Comparison of ENCODE assay signal across 21 mouse cellular contexts in the genomic region with DNA sequence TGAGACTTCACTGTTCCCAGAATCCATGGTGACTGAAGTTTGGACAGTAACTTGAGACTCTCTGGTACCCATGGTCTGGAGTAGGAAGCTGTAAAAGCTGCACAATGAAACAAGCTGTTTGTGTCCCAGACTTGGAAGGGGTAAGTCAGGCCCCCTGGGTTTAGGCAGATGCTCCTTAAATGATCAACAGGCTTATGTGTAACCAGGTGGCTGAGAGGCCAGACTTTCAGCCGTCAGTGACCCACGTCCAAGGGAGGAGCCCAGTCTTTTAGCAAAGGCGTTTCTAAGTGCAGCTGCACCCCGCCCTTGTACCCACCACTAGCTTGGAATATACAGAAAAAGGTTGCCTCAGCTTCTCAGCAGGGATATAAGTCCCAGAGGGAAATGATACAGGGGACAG. TPM values are rescaled to one million over a fixed set of nuclear protein-coding genes. Genes with fewer than 3 reads are reported as not detected.
DNase-seq lines count a peak whose midpoint lies in the region; ATAC-seq and TF ChIP-seq lines count a peak whose summit lies in the region.
"Had no signal": no experiment of that assay in that cellular context is flagged by ENCODE, and none has a peak within 500 bp of the region (broad histone marks: within the 10 kb centered on the region; RNA-seq: fewer than 3 reads in every experiment).

No protein-coding gene starts in this region.

- no peak for TF ChIP-seq CTCF in liver, postnatal 0 days (IDR thresholded peaks at IDR 0.05; ENCODE audit: low read depth)

- no peaks in the 10 kb centered on the region for H3K27me3 ChIP-seq in embryonic facial prominence, embryonic 15.5 days
- 0 out of 2 replicates have a peak, but pooled peaks cover 3% of the 10 kb centered on the region for H3K27me3 ChIP-seq in embryonic facial prominence, embryonic 10.5 days (replicated peaks; ENCODE audit: low read depth, poor library complexity, severe bottlenecking)
- no peaks in the 10 kb centered on the region for H3K27me3 ChIP-seq in kidney, embryonic 14.5 days (ENCODE audit: control insufficient read depth, insufficient read depth, low read length)
- H3K27me3 ChIP-seq in liver, postnatal 0 days (ENCODE audit: insufficient read depth, low read length), result no peaks in the 10 kb centered on the region
- peaks cover 10% of the 10 kb centered on the region for H3K27me3 ChIP-seq in liver, embryonic 12.5 days (replicated peaks)
- H3K27me3 ChIP-seq: CH12.LX; forebrain, embryonic 13.5 days; intestine, embryonic 15.5 days; Patski had no signal

- no peaks in the 10 kb centered on the region for H3K36me3 ChIP-seq in embryonic facial prominence, embryonic 15.5 days
- no peaks in the 10 kb centered on the region for H3K36me3 ChIP-seq in embryonic facial prominence, embryonic 10.5 days (replicated peaks)
- no peaks in the 10 kb centered on the region for H3K36me3 ChIP-seq in kidney, embryonic 14.5 days (ENCODE audit: control insufficient read depth, insufficient read depth, low read length)
- H3K36me3 ChIP-seq in liver, postnatal 0 days (replicated peaks; ENCODE audit: insufficient read depth, low read length), result no peaks in the 10 kb centered on the region
- H3K36me3 ChIP-seq in liver, embryonic 12.5 days, result no peaks in the 10 kb centered on the region
- H3K36me3 ChIP-seq: embryonic facial prominence, embryonic 12.5 days; intestine, embryonic 15.5 days had no signal

- WGBS in embryonic facial prominence, embryonic 15.5 days, result 41% methylated on average over 4 of the region's 4 CpGs
- WGBS in embryonic facial prominence, embryonic 10.5 days, result 50% methylated on average over 4 of the region's 4 CpGs
- 24% methylated on average over 4 of the region's 4 CpGs for WGBS in kidney, embryonic 14.5 days
- 61% methylated on average over 4 of the region's 4 CpGs for WGBS in liver, postnatal 0 days (ENCODE audit: insufficient replicate concordance)
- WGBS in liver, embryonic 12.5 days (ENCODE audit: insufficient replicate concordance), result 64% methylated on average over 4 of the region's 4 CpGs

- H3K9me3 ChIP-seq in embryonic facial prominence, embryonic 15.5 days (replicated peaks), result no peaks in the 10 kb centered on the region
- H3K9me3 ChIP-seq in embryonic facial prominence, embryonic 10.5 days, result no peaks in the 10 kb centered on the region
- H3K9me3 ChIP-seq in kidney, embryonic 14.5 days (ENCODE audit: control insufficient read depth, low read length), result no peaks in the 10 kb centered on the region
- H3K9me3 ChIP-seq in liver, postnatal 0 days (ENCODE audit: low read length), result no peaks in the 10 kb centered on the region
- H3K9me3 ChIP-seq in liver, embryonic 12.5 days (replicated peaks), result no peaks in the 10 kb centered on the region
- H3K9me3 ChIP-seq: embryonic facial prominence, embryonic 12.5 days; forebrain, embryonic 13.5 days; hindbrain, embryonic 10.5 days; intestine, embryonic 15.5 days had no signal

- H3K4me2 ChIP-seq in embryonic facial prominence, embryonic 15.5 days (replicated peaks), result no peak overlapping the region
- H3K4me2 ChIP-seq in kidney, embryonic 14.5 days (replicated peaks; ENCODE audit: low read depth, low read length), result no peak overlapping the region
- H3K4me2 ChIP-seq in liver, postnatal 0 days (ENCODE audit: low read depth, low read length), result no peak overlapping the region
- no peak overlapping the region for H3K4me2 ChIP-seq in liver, embryonic 12.5 days
- H3K4me2 ChIP-seq: embryonic facial prominence, embryonic 12.5 days; forebrain, embryonic 13.5 days; hindbrain, embryonic 14.5 days; intestine, embryonic 15.5 days had no signal

- peak overlapping the region; percentile 55; the same call in 1 of the 2 replicates for H3K27ac ChIP-seq in embryonic facial prominence, embryonic 15.5 days (replicated peaks)
- no peak overlapping the region for H3K27ac ChIP-seq in embryonic facial prominence, embryonic 10.5 days (replicated peaks)
- no peak overlapping the region for H3K27ac ChIP-seq in kidney, embryonic 14.5 days (ENCODE audit: low read depth, low read length)
- no peak overlapping the region for H3K27ac ChIP-seq in liver, postnatal 0 days (ENCODE audit: low read depth)
- no peak overlapping the region for H3K27ac ChIP-seq in liver, embryonic 12.5 days
- H3K27ac ChIP-seq: embryonic facial prominence, embryonic 12.5 days; forebrain, embryonic 13.5 days; gastrocnemius, adult 2 months; hindbrain, embryonic 10.5 days; hindbrain, embryonic 14.5 days; intestine, embryonic 15.5 days had no signal

- DNase-seq in embryonic facial prominence, embryonic 10.5 days (ENCODE audit: low spot score), result no peak
- no peak for DNase-seq in kidney, postnatal 14 days
- no peak for DNase-seq in liver, postnatal 0 days
- peak; percentile 19 for DNase-seq in embryo, embryonic 11 days
- DNase-seq in adrenal gland, postnatal 36 days, result no peak
- DNase-seq: adrenal gland, postnatal 14 days; cerebellum, adult 2 months; cerebellum, postnatal 10 days; gastrocnemius, adult 2 months; gastrocnemius, postnatal 25 days had no signal

- TF ChIP-seq EP300 in liver, postnatal 0 days (IDR thresholded peaks at IDR 0.05; ENCODE audit: low read depth), result no peak

- no peak for ATAC-seq in embryonic facial prominence, embryonic 15.5 days (ENCODE audit: insufficient number of reproducible peaks, low FRiP score, low TSS enrichment, low read depth)
- ATAC-seq in kidney, embryonic 14.5 days (ENCODE audit: low FRiP score, low TSS enrichment), result peak; percentile 70
- ATAC-seq in liver, postnatal 0 days, result peak; percentile 29; the same call in 1 of the 2 replicates
- ATAC-seq in liver, embryonic 12.5 days, result no peak
- ATAC-seq: activated CD4-positive, CD25-positive, alpha-beta regulatory T cell, adult 4 months; forebrain, embryonic 13.5 days; intestine, embryonic 15.5 days; Patski had no signal

- peaks cover 25% of the 10 kb centered on the region for H3K4me1 ChIP-seq in embryonic facial prominence, embryonic 15.5 days
- H3K4me1 ChIP-seq in embryonic facial prominence, embryonic 10.5 days, result peaks cover 61% of the 10 kb centered on the region
- peaks cover 45% of the 10 kb centered on the region for H3K4me1 ChIP-seq in kidney, embryonic 14.5 days (ENCODE audit: control insufficient read depth, insufficient read depth, low read length)
- 0 out of 2 replicates have a peak, but pooled peaks cover 3% of the 10 kb centered on the region for H3K4me1 ChIP-seq in liver, postnatal 0 days (ENCODE audit: insufficient read depth)
- H3K4me1 ChIP-seq in liver, embryonic 12.5 days, result peaks cover 7% of the 10 kb centered on the region

- H3K4me3 ChIP-seq in embryonic facial prominence, embryonic 15.5 days (replicated peaks), result no peak overlapping the region
- no peak overlapping the region for H3K4me3 ChIP-seq in embryonic facial prominence, embryonic 10.5 days
- no peak overlapping the region for H3K4me3 ChIP-seq in kidney, embryonic 14.5 days (ENCODE audit: low read length)
- no peak overlapping the region for H3K4me3 ChIP-seq in liver, postnatal 0 days (ENCODE audit: low read depth, low read length)
- H3K4me3 ChIP-seq in liver, embryonic 12.5 days, result no peak overlapping the region
- H3K4me3 ChIP-seq: embryonic facial prominence, embryonic 12.5 days; forebrain, embryonic 13.5 days; gastrocnemius, adult 2 months; hindbrain, embryonic 10.5 days; intestine, embryonic 15.5 days had no signal

- no peak overlapping the region for H3K9ac ChIP-seq in embryonic facial prominence, embryonic 15.5 days
- H3K9ac ChIP-seq in kidney, embryonic 14.5 days (ENCODE audit: low read depth, low read length), result no peak overlapping the region
- no peak overlapping the region for H3K9ac ChIP-seq in liver, postnatal 0 days (replicated peaks)
- no peak overlapping the region for H3K9ac ChIP-seq in liver, embryonic 12.5 days
- H3K9ac ChIP-seq: embryonic facial prominence, embryonic 12.5 days; forebrain, embryonic 13.5 days; hindbrain, embryonic 14.5 days; intestine, embryonic 15.5 days had no signal

RNA-seq across cellular contexts. Expression of a gene that starts 19.0 kb away (rescaled TPM):
- polyA plus RNA-seq in embryonic facial prominence, embryonic 15.5 days (2015; fragmentation: Nextera tagmentation; extraction: Ambion mirVana), result 12.6 and 12.8 TPM in 2 replicates
- 12.7 and 14.8 TPM in 2 replicates for polyA plus RNA-seq in embryonic facial prominence, embryonic 10.5 days (2016; fragmentation: Nextera tagmentation; extraction: Ambion mirVana)
- polyA plus RNA-seq in kidney, embryonic 14.5 days (2014; fragmentation: Nextera tagmentation; extraction: Ambion mirVana), result 6.6 and 12.9 TPM in 2 replicates
- 0.44 and 0.47 TPM in 2 replicates for polyA plus RNA-seq in liver, postnatal 0 days (2015; fragmentation: Nextera tagmentation; extraction: Ambion mirVana)
- polyA plus RNA-seq in liver, embryonic 12.5 days (2016; fragmentation: Nextera tagmentation; extraction: Ambion mirVana), result 1.9 and 2.3 TPM in 2 replicates
- total RNA-seq in adrenal gland, postnatal 36 days (2021), result 10 to 100 TPM; 53.1 to 63.7 TPM

Comparison
In these comparisons a context has a peak if more than half of its experiments do, and no peak if none do; other contexts are left out.
1. ATAC-seq: peak in kidney, embryonic 14.5 days (single experiment) and liver, postnatal 0 days (single experiment); none in embryonic facial prominence, embryonic 15.5 days (single experiment) and liver, embryonic 12.5 days (single experiment).